Mouse (Mus musculus): ENCODE data around the gene Rnasel.

GRCm38 (mm10) chr1:153742374-153743155 lies 6.7 kb upstream of the Rnasel start:
- TF ChIP-seq POLR2A (IDR thresholded peaks at IDR 0.05; ENCODE audit: low read depth, low read length) = no peak
- TF ChIP-seq MEF2A (IDR thresholded peaks at IDR 0.05; ENCODE audit: borderline replicate concordance, low read depth, low read length) = no peak
- no peak for TF ChIP-seq MAX (IDR thresholded peaks at IDR 0.05; ENCODE audit: low read length)
- TF ChIP-seq ZMIZ1 (IDR thresholded peaks at IDR 0.05; ENCODE audit: low read depth, low read length) = no peak
- TF ChIP-seq SIN3A (IDR thresholded peaks at IDR 0.05; ENCODE audit: low read length) = no peak
- TF ChIP-seq EP300 (IDR thresholded peaks at IDR 0.05; ENCODE audit: low read length) = no peak
- no peak for TF ChIP-seq ELF1 (IDR thresholded peaks at IDR 0.05; ENCODE audit: low read depth, low read length)
- TF ChIP-seq IRF4 (IDR thresholded peaks at IDR 0.05; ENCODE audit: low read depth, low read length) = no peak
- TF ChIP-seq HCFC1 (IDR thresholded peaks at IDR 0.05; ENCODE audit: low read depth, low read length) = no peak
- TF ChIP-seq CTCF (conservative IDR thresholded peaks at IDR 0.05 in 1 of 2, IDR thresholded peaks at IDR 0.05 in 1 of 2; ENCODE audit: low read depth in 2 of 2, low read length in 2 of 2) = peak; percentile 83 to 94
- no peak for TF ChIP-seq TCF12 (IDR thresholded peaks at IDR 0.05; ENCODE audit: low read depth, low read length)

Measured in CH12.LX (cell line).